Mouse (Mus musculus) MEL (cell line): Measurements from ENCODE around the gene Celsr1. TPM values are rescaled to one million over a fixed set of nuclear protein-coding genes. Genes with fewer than 3 reads are reported as not detected.

Source experiments
- DNase-seq: peaks from one replicate; pipeline ENCODE4 v3.0.0; 2011; ENCODE audit warnings: low read depth, low spot score
- H3K27ac ChIP-seq: 2 replicates; pipeline ENCODE4 v1.5.1; 2012; ENCODE audit warnings: low read depth, mild to moderate bottlenecking, control low read depth, low read length, moderate library complexity; ENCODE audit not compliant: control insufficient read depth
- H3K27me3 ChIP-seq, 2 experiments: fragments of 150-350 bp in 1 of 2; sonication (generic) in 1 of 2; 2 replicates each; pipeline ENCODE4 v1.6.1; 2012; ENCODE audit warnings: low read length in 2 of 2, mild to moderate bottlenecking in 2 of 2, improper control_type of control experiment in 1 of 2, moderate library complexity in 1 of 2; ENCODE audit not compliant: insufficient read depth in 2 of 2, control insufficient read depth in 1 of 2
- H3K36me3 ChIP-seq, 2 experiments: 2 replicates each; pipeline ENCODE4 v1.6.1; 2012 to 2014; ENCODE audit warnings: low read length in 2 of 2, improper control_type of control experiment in 1 of 2, inconsistent platforms in 1 of 2, mild to moderate bottlenecking in 1 of 2; ENCODE audit not compliant: insufficient read depth in 2 of 2, control insufficient read depth in 1 of 2
- H3K4me1 ChIP-seq, 2 experiments: fragments of 150-350 bp in 1 of 2; sonication (generic) in 1 of 2; 2 replicates each; pipeline ENCODE4 v1.6.1; 2012; ENCODE audit warnings: low read length in 2 of 2, improper control_type of control experiment in 1 of 2, mild to moderate bottlenecking in 1 of 2; ENCODE audit not compliant: insufficient read depth in 2 of 2, control insufficient read depth in 1 of 2
- H3K4me3 ChIP-seq, 2 experiments: fragments of 150-350 bp in 1 of 2; sonication (generic) in 1 of 2; 2 replicates each; pipeline ENCODE4 v1.5.1; 2012; ENCODE audit warnings: low read depth in 2 of 2, low read length in 2 of 2, mild to moderate bottlenecking in 2 of 2, moderate library complexity in 2 of 2, control low read depth in 1 of 2, improper control_type of control experiment in 1 of 2; ENCODE audit not compliant: control insufficient read depth in 1 of 2, insufficient read depth in 1 of 2
- H3K79me2 ChIP-seq: 2 replicates; pipeline ENCODE4 v1.6.1; 2012; ENCODE audit warnings: mild to moderate bottlenecking, low read length, moderate library complexity; ENCODE audit not compliant: control insufficient read depth, poor library complexity, insufficient read depth
- H3K9ac ChIP-seq: 2 replicates; pipeline ENCODE4 v1.6.1; 2012; ENCODE audit warnings: low read depth, mild to moderate bottlenecking, control low read depth, low read length, moderate library complexity; ENCODE audit not compliant: control insufficient read depth, poor library complexity, severe bottlenecking
- H3K9me3 ChIP-seq: fragments of 150-350 bp; sonication (generic); replicated peaks from 2 replicates; pipeline ENCODE4 v1.6.1; 2012; ENCODE audit warnings: mild to moderate bottlenecking, low read length, improper control_type of control experiment, moderate library complexity; ENCODE audit not compliant: insufficient read depth
- BHLHE40 ChIP-seq: IDR thresholded peaks from 2 replicates; pipeline ENCODE4 v1.6.1; 2012; ENCODE audit warnings: low read depth, mild to moderate bottlenecking, inconsistent platforms, low read length, improper control_type of control experiment, borderline replicate concordance
- ELF1 ChIP-seq: IDR thresholded peaks from 2 replicates; pipeline ENCODE4 v1.6.1; 2014; ENCODE audit warnings: low read depth, mild to moderate bottlenecking, inconsistent platforms, low read length, improper control_type of control experiment, moderate library complexity
- ETS1 ChIP-seq: IDR thresholded peaks from 2 replicates; pipeline ENCODE4 v1.6.1; 2012; ENCODE audit warnings: low read depth, mild to moderate bottlenecking, inconsistent platforms, low read length, improper control_type of control experiment, moderate library complexity
- GABPA ChIP-seq: IDR thresholded peaks from 2 replicates; pipeline ENCODE4 v1.6.1; 2012; ENCODE audit warnings: low read depth, mild to moderate bottlenecking, inconsistent platforms, low read length, improper control_type of control experiment, moderate library complexity
- GATA1 ChIP-seq: IDR thresholded peaks from 2 replicates; pipeline ENCODE4 v1.6.1; 2011; ENCODE audit warnings: low read depth, low read length, improper control_type of control experiment
- MAFK ChIP-seq: IDR thresholded peaks from 2 replicates; pipeline ENCODE4 v1.6.1; 2011; ENCODE audit warnings: low read depth, mild to moderate bottlenecking, low read length, improper control_type of control experiment, borderline replicate concordance
- MAZ ChIP-seq: IDR thresholded peaks from 2 replicates; pipeline ENCODE4 v1.6.1; 2012; ENCODE audit warnings: low read depth, mild to moderate bottlenecking, inconsistent platforms, low read length, improper control_type of control experiment
- MXI1 ChIP-seq: IDR thresholded peaks from 2 replicates; pipeline ENCODE4 v1.6.1; 2011; ENCODE audit warnings: mild to moderate bottlenecking, low read depth, low read length, improper control_type of control experiment
- MYB ChIP-seq: IDR thresholded peaks from 2 replicates; pipeline ENCODE4 v1.6.1; 2011; ENCODE audit warnings: mild to moderate bottlenecking, low read depth, low read length, improper control_type of control experiment
- NELFE ChIP-seq: IDR thresholded peaks from 2 replicates; pipeline ENCODE4 v1.6.1; 2011; ENCODE audit warnings: low read depth, low read length, improper control_type of control experiment
- POLR2A ChIP-seq, 2 experiments: IDR thresholded peaks; 2 replicates each; pipeline ENCODE4 v1.6.1; 2011 to 2012; ENCODE audit warnings: low read length in 2 of 2, mild to moderate bottlenecking in 2 of 2, control low read depth in 1 of 2, improper control_type of control experiment in 1 of 2, low read depth in 1 of 2, moderate library complexity in 1 of 2; ENCODE audit not compliant: control insufficient read depth in 1 of 2, insufficient read depth in 1 of 2, poor library complexity in 1 of 2
- POLR2AphosphoS5 ChIP-seq: IDR thresholded peaks from 2 replicates; pipeline ENCODE4 v1.6.1; 2012; ENCODE audit warnings: low read depth, borderline replicate concordance, mild to moderate bottlenecking, inconsistent platforms, low read length, moderate library complexity, mixed read lengths
- RAD21 ChIP-seq: IDR thresholded peaks from 2 replicates; pipeline ENCODE4 v1.6.1; 2011; ENCODE audit warnings: mild to moderate bottlenecking, low read depth, low read length, improper control_type of control experiment
- SIN3A ChIP-seq: IDR thresholded peaks from 2 replicates; pipeline ENCODE4 v1.6.1; 2012; ENCODE audit warnings: low read length, improper control_type of control experiment, inconsistent platforms
- SMC3 ChIP-seq: IDR thresholded peaks from 2 replicates; pipeline ENCODE4 v1.6.1; 2011; ENCODE audit warnings: low read depth, low read length, improper control_type of control experiment
- TAL1 ChIP-seq: IDR thresholded peaks from 2 replicates; pipeline ENCODE4 v1.6.1; 2012; ENCODE audit warnings: mild to moderate bottlenecking, inconsistent platforms, low read length, moderate library complexity, mixed read lengths
- UBTF ChIP-seq: IDR thresholded peaks from 2 replicates; pipeline ENCODE4 v1.6.1; 2012; ENCODE audit warnings: low read depth, mild to moderate bottlenecking, inconsistent platforms, low read length, improper control_type of control experiment, moderate library complexity, borderline replicate concordance; ENCODE audit not compliant: insufficient read depth
- USF2 ChIP-seq, 2 experiments: IDR thresholded peaks; 2 replicates each; pipeline ENCODE4 v1.6.1; 2011 to 2012; ENCODE audit warnings: improper control_type of control experiment in 2 of 2, low read length in 2 of 2, borderline replicate concordance in 1 of 2, inconsistent platforms in 1 of 2, low read depth in 1 of 2, mild to moderate bottlenecking in 1 of 2; ENCODE audit not compliant: insufficient read depth in 1 of 2
- ZC3H11A ChIP-seq: IDR thresholded peaks from 2 replicates; pipeline ENCODE4 v1.6.1; 2012; ENCODE audit warnings: low read depth, mild to moderate bottlenecking, inconsistent platforms, low read length, improper control_type of control experiment
- ZNF384 ChIP-seq: IDR thresholded peaks from 2 replicates; pipeline ENCODE4 v1.6.1; 2012; ENCODE audit warnings: low read depth, mild to moderate bottlenecking, inconsistent platforms, low read length, improper control_type of control experiment
- polyA plus RNA-seq, 2 experiments: library from polyadenylated mRNA; stranded (reverse) in 1 of 2; unstranded in 1 of 2; fragments of >175 nt in 1 of 2; fragments of >200 nt in 1 of 2; gene quantifications; 2 replicates each; pipeline versions ENCODE4 v1.2.1 to v1.2.4; 2012; ENCODE audit warnings: low replicate concordance in 2 of 2, low read depth in 1 of 2; ENCODE audit not compliant: insufficient read length in 2 of 2, insufficient read depth in 1 of 2, missing spikeins in 1 of 2
- total RNA-seq: library from RNA; depleted of rRNA; stranded (reverse); fragments of 300-350 nt; gene quantifications from 2 replicates; pipeline ENCODE4 v1.2.3, GENCODE M21; 2012

The Celsr1 gene
- total and polyA plus RNA-seq, 3 experiments, result 0.12 to 0.42 TPM; not detected in 1

- no peak for TF ChIP-seq MXI1
- TF ChIP-seq BHLHE40, result no peak
- TF ChIP-seq GABPA, result no peak
- no peak for TF ChIP-seq GATA1
Measured at GRCm38 (mm10) chr15:85919892-85920248, 113.7 kb downstream of the Celsr1 start (continued).

- TF ChIP-seq POLR2A (IDR thresholded peaks at IDR 0.05; ENCODE audit: control insufficient read depth in 1 of 2, insufficient read depth in 1 of 2, low read depth in 1 of 2, low read length in 2 of 2, poor library complexity in 1 of 2) (no peak), POLR2AphosphoS5 (no peak), ZC3H11A (no peak), ELF1 (no peak), TAL1 (no peak), NELFE (no peak), RAD21 (no peak), SMC3 (no peak), MAZ (no peak), ZNF384 (no peak), MAFK (no peak), SIN3A (no peak), MXI1 (no peak), ETS1 (no peak), USF2 (IDR thresholded peaks at IDR 0.05; ENCODE audit: borderline replicate concordance in 1 of 2, insufficient read depth in 1 of 2, low read depth in 1 of 2, low read length in 2 of 2) (no peak), MYB (no peak), UBTF (no peak)
- H3K9me3 ChIP-seq, result no peaks in the 10 kb centered on the region
- H3K27me3 ChIP-seq, result no peaks in the 10 kb centered on the region; a peak in 1 of 4 replicates
- H3K27ac ChIP-seq, result no peak overlapping the region
- no peaks in the 10 kb centered on the region for H3K36me3 ChIP-seq
- no peak overlapping the region for H3K4me3 ChIP-seq
- no peaks in the 10 kb centered on the region for H3K79me2 ChIP-seq
- no peak overlapping the region for H3K9ac ChIP-seq
- DNase-seq, result no peak
- H3K4me1 ChIP-seq, result no peaks in the 10 kb centered on the region
Measured at GRCm38 (mm10) chr15:85919191-85919891, 114.2 kb downstream of the Celsr1 start.
